Mouse (Mus musculus): ENCODE data around the gene Cmklr1.

Cmklr1 gene

GRCm38 (mm10) chr5:113654206-113654605, 4.0 kb upstream of the Cmklr1 start:
- no peak for DNase-seq (ENCODE audit: low spot score in 2 of 2)

- DNase-seq (ENCODE audit: low spot score in 2 of 2) = no peak
These were observed 2.0 kb upstream of the Cmklr1 start for GRCm38 (mm10) chr5:113652215-113652614.

- no peak for DNase-seq (ENCODE audit: low spot score in 2 of 2)
These were observed 1.5 kb downstream of the Cmklr1 start for GRCm38 (mm10) chr5:113648647-113649211.

- DNase-seq (ENCODE audit: low spot score in 2 of 2) = no peak
These were observed 3.1 kb downstream of the Cmklr1 start for GRCm38 (mm10) chr5:113647141-113647540.

GRCm38 (mm10) chr5:113644520-113644919, 5.7 kb downstream of the Cmklr1 start:
- DNase-seq (ENCODE audit: low spot score in 2 of 2) = no peak

- no peak for DNase-seq (ENCODE audit: low spot score in 2 of 2)
These were observed 6.9 kb downstream of the Cmklr1 start for GRCm38 (mm10) chr5:113643107-113643848.

- no peak for DNase-seq (ENCODE audit: low spot score in 2 of 2)
These were observed 9.2 kb downstream of the Cmklr1 start for GRCm38 (mm10) chr5:113641066-113641465.

- no peak for DNase-seq (ENCODE audit: low spot score in 2 of 2)
These were observed 11.1 kb downstream of the Cmklr1 start for GRCm38 (mm10) chr5:113639126-113639525.

- no peak for DNase-seq (ENCODE audit: low spot score in 2 of 2)
These were observed 12.2 kb downstream of the Cmklr1 start for GRCm38 (mm10) chr5:113638055-113638454.

- DNase-seq (ENCODE audit: low spot score in 2 of 2) = no peak
These were observed 12.6 kb downstream of the Cmklr1 start for GRCm38 (mm10) chr5:113637631-113638030.

GRCm38 (mm10) chr5:113635861-113636565, 14.2 kb downstream of the Cmklr1 start:
- no peak for DNase-seq (ENCODE audit: low spot score in 2 of 2)

- DNase-seq (ENCODE audit: low spot score in 2 of 2) = no peak
These were observed 15.2 kb downstream of the Cmklr1 start for GRCm38 (mm10) chr5:113634887-113635610.

- peak in 1 of 2 experiments; percentile 26 for DNase-seq (ENCODE audit: low spot score in 2 of 2)
These were observed 16.1 kb downstream of the Cmklr1 start for GRCm38 (mm10) chr5:113634024-113634651.

- DNase-seq (ENCODE audit: low spot score in 2 of 2) = peak in 1 of 2 experiments; percentile 47
These were observed 17.1 kb downstream of the Cmklr1 start for GRCm38 (mm10) chr5:113633037-113633714.

- no peak for DNase-seq (ENCODE audit: low spot score in 2 of 2)
These were observed 20.1 kb downstream of the Cmklr1 start for GRCm38 (mm10) chr5:113630116-113630515.

GRCm38 (mm10) chr5:113629248-113629647, 21.0 kb downstream of the Cmklr1 start:
- DNase-seq (ENCODE audit: low spot score in 2 of 2) = no peak

GRCm38 (mm10) chr5:113627820-113628437, 22.3 kb downstream of the Cmklr1 start:
- peak in 1 of 2 experiments; percentile 47 for DNase-seq (ENCODE audit: low spot score in 2 of 2)

- no peak for DNase-seq (ENCODE audit: low spot score in 2 of 2)
These were observed 23.2 kb downstream of the Cmklr1 start for GRCm38 (mm10) chr5:113626991-113627390.

GRCm38 (mm10) chr5:113626352-113626751, 23.9 kb downstream of the Cmklr1 start:
- no peak for DNase-seq (ENCODE audit: low spot score in 2 of 2)

- DNase-seq (ENCODE audit: low spot score in 2 of 2) = no peak
These were observed 25.2 kb downstream of the Cmklr1 start for GRCm38 (mm10) chr5:113625068-113625467.

- DNase-seq (ENCODE audit: low spot score in 2 of 2) = no peak
These were observed 27.2 kb downstream of the Cmklr1 start for GRCm38 (mm10) chr5:113623052-113623451.

All from urinary bladder, adult 18-20 months (tissue).